Mouse (Mus musculus) liver, embryonic 16.5 days (tissue): ENCODE results near the gene Pou2f2. TPM values are rescaled to one million over a fixed set of nuclear protein-coding genes. Genes with fewer than 3 reads are reported as not detected.
A peak's percentile ranks its signal among the peaks of the same experiment; 100 is the strongest.

ENCODE experiments used
- ATAC-seq: fragments of 200-750 bp; cut with Nextera tagmentation; 2 replicates; pipeline ENCODE4 v1.8.0; 2017; ENCODE audit warnings: low read depth, mild to moderate bottlenecking, moderate number of reproducible peaks, moderate library complexity
- H3K27ac ChIP-seq: fragments of 300-500 bp; sonication (generic); 2 replicates; pipeline ENCODE4 v1.5.1; 2014; ENCODE audit warnings: mild to moderate bottlenecking, low read length
- H3K27me3 ChIP-seq: fragments of 300-500 bp; sonication (generic); 2 replicates; pipeline ENCODE4 v1.6.1; 2014; ENCODE audit warnings: low read depth, low read length, mixed read lengths; ENCODE audit not compliant: control insufficient read depth, insufficient read depth
- H3K36me3 ChIP-seq: fragments of 300-500 bp; sonication (generic); 2 replicates; pipeline ENCODE4 v1.6.1; 2014; ENCODE audit warnings: mild to moderate bottlenecking; ENCODE audit not compliant: control insufficient read depth, insufficient read depth
- H3K4me1 ChIP-seq: fragments of 300-500 bp; sonication (generic); 2 replicates; pipeline ENCODE4 v1.6.1; 2014; ENCODE audit warnings: low read depth, low read length, mixed read lengths; ENCODE audit not compliant: control insufficient read depth
- H3K4me2 ChIP-seq: fragments of 300-500 bp; sonication (generic); 2 replicates; pipeline ENCODE4 v1.6.1; 2014; ENCODE audit warnings: low read depth, low read length, mixed read lengths
- H3K4me3 ChIP-seq: fragments of 300-500 bp; sonication (generic); 2 replicates; pipeline ENCODE4 v1.5.1; 2014; ENCODE audit warnings: low read depth, mild to moderate bottlenecking, low read length
- H3K9ac ChIP-seq: fragments of 300-500 bp; sonication (generic); 2 replicates; pipeline ENCODE4 v1.6.1; 2014; ENCODE audit warnings: low read depth, low read length
- H3K9me3 ChIP-seq: fragments of 300-500 bp; sonication (generic); replicated peaks from 2 replicates; pipeline ENCODE4 v1.6.1; 2016; ENCODE audit warnings: low read length; ENCODE audit not compliant: control insufficient read depth
- WGBS: fragments of 180-500 bp; shearing (Covaris S2); extraction: QIAGEN DNeasy Blood & Tissue Kit; methylation state at CpG from one replicate; pipeline ENCODE4 v1.1.7; 2014; ENCODE audit not compliant: insufficient replicate concordance; 5-methylcytosine and 5-hydroxymethylcytosine counted together
- polyA plus RNA-seq: library from polyadenylated mRNA; unstranded; fragments of >200 nt; fragmentation: Nextera tagmentation; extraction: Ambion mirVana; gene quantifications from 2 replicates; pipeline ENCODE4 v1.2.1, GENCODE M21; 2015

The Pou2f2 gene
- polyA plus RNA-seq = 0.99 and 1.7 TPM in 2 replicates

- Histone ChIP-seq H3K27ac (no peak within 1 kb of the TSS), H3K4me1 (no peaks in the 10 kb centered on the region; the same call in none of the 2 replicates), H3K9me3 (no peaks in the 10 kb centered on the region), H3K4me3 (peak within 1 kb of the TSS; percentile 36), H3K9ac (no peak within 1 kb of the TSS), H3K36me3 (no peaks in the 10 kb centered on the region), H3K4me2 (peak within 1 kb of the TSS; percentile 56), H3K27me3 (peaks cover 87% of the 10 kb centered on the region)
- WGBS = under 1% methylated on average over 35 of the region's 56 CpGs
- ATAC-seq = 0 out of 2 replicates have a peak, but pooled peaks have one; percentile 27
These were observed at the start of gene Pou2f2 for GRCm38 (mm10) chr7:25179606-25180161. Gene Pou2f2, minus strand, starts transcription at chr7:25179726.

GRCm38 (mm10) chr7:25227523-25228300, 48.2 kb upstream of the Pou2f2 start:
- Histone ChIP-seq H3K4me1 (peaks cover 11% of the 10 kb centered on the region), H3K27me3 (no peaks in the 10 kb centered on the region), H3K27ac (peak overlapping the region; percentile 7; the same call in 1 of the 2 replicates), H3K4me3 (no peak overlapping the region), H3K4me2 (no peak overlapping the region), H3K36me3 (peaks cover 80% of the 10 kb centered on the region), H3K9ac (no peak overlapping the region), H3K9me3 (no peaks in the 10 kb centered on the region)
- WGBS = 74% methylated on average over 1 of the region's 1 CpGs
- ATAC-seq = no peak

- peak overlapping the region; percentile 91 for H3K4me2 ChIP-seq
- H3K4me1 ChIP-seq = peaks cover 45% of the 10 kb centered on the region
- H3K27ac ChIP-seq = peak overlapping the region; percentile 91
- ATAC-seq = no peak
- no peaks in the 10 kb centered on the region for H3K27me3 ChIP-seq
- H3K9ac ChIP-seq = peak overlapping the region; percentile 88
- 60% methylated on average over 10 of the region's 10 CpGs for WGBS
- peak overlapping the region; percentile 98 for H3K4me3 ChIP-seq
- H3K9me3 ChIP-seq = no peaks in the 10 kb centered on the region
- H3K36me3 ChIP-seq = peaks cover 36% of the 10 kb centered on the region
These were observed 42.9 kb upstream of the Pou2f2 start for GRCm38 (mm10) chr7:25222275-25222967.

GRCm38 (mm10) chr7:25221102-25221883, 41.8 kb upstream of the Pou2f2 start, which contains the start of gene Zfp526:
Gene Zfp526, plus strand, starts transcription at chr7:25221425.
- Histone ChIP-seq H3K27ac (peak within 1 kb of the TSS; percentile 98), H3K4me3 (peak within 1 kb of the TSS; percentile 98), H3K9ac (peak within 1 kb of the TSS; percentile 88), H3K36me3 (peaks cover 30% of the 10 kb centered on the region), H3K4me2 (peak within 1 kb of the TSS; percentile 91), H3K9me3 (no peaks in the 10 kb centered on the region), H3K4me1 (peaks cover 48% of the 10 kb centered on the region), H3K27me3 (no peaks in the 10 kb centered on the region)
- WGBS = under 1% methylated on average over 43 of the region's 45 CpGs
- ATAC-seq = peak; percentile 86

- Histone ChIP-seq H3K9ac (peak within 1 kb of the TSS; percentile 91), H3K9me3 (no peaks in the 10 kb centered on the region), H3K27me3 (no peaks in the 10 kb centered on the region), H3K4me2 (peak within 1 kb of the TSS; percentile 91), H3K4me1 (peaks cover 48% of the 10 kb centered on the region), H3K36me3 (peaks cover 29% of the 10 kb centered on the region), H3K4me3 (peak within 1 kb of the TSS; percentile 98), H3K27ac (peak within 1 kb of the TSS; percentile 98)
- peak; percentile 10 for ATAC-seq
- 2% methylated on average over 20 of the region's 20 CpGs for WGBS
These were observed 41.1 kb upstream of the Pou2f2 start, which contains the start of gene Dedd2 for GRCm38 (mm10) chr7:25220457-25221101. Gene Dedd2, minus strand, starts transcription at chr7:25220615.

GRCm38 (mm10) chr7:25219756-25220456, 40.4 kb upstream of the Pou2f2 start:
- H3K9ac ChIP-seq = peak overlapping the region; percentile 91
- peaks cover 29% of the 10 kb centered on the region for H3K36me3 ChIP-seq
- H3K4me3 ChIP-seq = peak overlapping the region; percentile 98
- H3K27ac ChIP-seq = peak overlapping the region; percentile 98
- H3K9me3 ChIP-seq = no peaks in the 10 kb centered on the region
- peaks cover 48% of the 10 kb centered on the region for H3K4me1 ChIP-seq
- peak overlapping the region; percentile 91 for H3K4me2 ChIP-seq
- H3K27me3 ChIP-seq = no peaks in the 10 kb centered on the region
- 1% methylated on average over 31 of the region's 31 CpGs for WGBS
- peak; percentile 69 for ATAC-seq

GRCm38 (mm10) chr7:25219416-25219750, 39.9 kb upstream of the Pou2f2 start:
- peaks cover 29% of the 10 kb centered on the region for H3K36me3 ChIP-seq
- peaks cover 50% of the 10 kb centered on the region for H3K4me1 ChIP-seq
- H3K27ac ChIP-seq = peak overlapping the region; percentile 98
- no peak for ATAC-seq
- peak overlapping the region; percentile 98 for H3K4me3 ChIP-seq
- H3K9ac ChIP-seq = peak overlapping the region; percentile 91
- H3K9me3 ChIP-seq = no peaks in the 10 kb centered on the region
- under 1% methylated on average over 16 of the region's 16 CpGs for WGBS
- no peaks in the 10 kb centered on the region for H3K27me3 ChIP-seq
- H3K4me2 ChIP-seq = peak overlapping the region; percentile 91
